Mouse (Mus musculus) CH12F3 (cell line): ENCODE data around the gene Aif1.

ENCODE experiments used
- in situ Hi-C: fragments of 300-500 bp; cut with MboI; formaldehyde crosslinking; loops from 2 replicates; pipeline ENCODE4 v1.14.3; 2020; ENCODE audit warnings: low sequenced_read_pairs

The Aif1 gene

DNA sequence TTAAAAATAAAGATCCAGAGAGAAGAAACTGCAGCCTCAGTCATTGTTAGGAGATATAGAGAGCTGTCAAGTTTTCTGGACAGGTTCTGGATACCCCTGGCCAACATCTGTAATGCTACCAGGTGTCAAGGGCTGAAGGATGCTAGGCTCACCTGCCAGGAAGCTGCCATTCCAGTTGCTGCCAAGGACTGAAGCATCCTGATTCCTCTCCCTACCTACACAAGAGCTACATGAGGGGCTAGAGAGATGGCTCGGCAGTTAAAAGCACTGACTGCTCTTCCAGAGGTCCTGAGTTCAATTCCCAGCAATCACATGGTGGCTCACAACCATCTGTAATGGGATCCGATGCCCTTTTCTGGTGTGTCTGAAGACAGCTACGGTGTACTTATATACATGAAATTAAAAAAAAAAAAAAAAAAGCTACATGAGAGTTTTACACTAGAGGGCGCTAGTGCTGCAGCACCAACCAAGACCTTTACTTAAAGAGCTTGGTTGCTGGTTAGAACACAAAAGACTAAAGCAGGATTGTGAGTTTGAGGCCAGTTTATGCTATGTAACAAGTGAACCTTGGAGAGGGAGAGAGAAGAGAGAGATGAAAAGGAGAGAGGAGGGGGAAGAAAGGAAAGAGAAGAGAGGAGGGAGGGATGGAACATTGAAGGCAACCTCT, 7.2 kb downstream of the Aif1 start:
- in situ Hi-C loops = loop anchor here (5.0 kb wide), 1 partner anchor 64 kb away; the partner anchor contains the start of gene Atp6v1g2

DNA sequence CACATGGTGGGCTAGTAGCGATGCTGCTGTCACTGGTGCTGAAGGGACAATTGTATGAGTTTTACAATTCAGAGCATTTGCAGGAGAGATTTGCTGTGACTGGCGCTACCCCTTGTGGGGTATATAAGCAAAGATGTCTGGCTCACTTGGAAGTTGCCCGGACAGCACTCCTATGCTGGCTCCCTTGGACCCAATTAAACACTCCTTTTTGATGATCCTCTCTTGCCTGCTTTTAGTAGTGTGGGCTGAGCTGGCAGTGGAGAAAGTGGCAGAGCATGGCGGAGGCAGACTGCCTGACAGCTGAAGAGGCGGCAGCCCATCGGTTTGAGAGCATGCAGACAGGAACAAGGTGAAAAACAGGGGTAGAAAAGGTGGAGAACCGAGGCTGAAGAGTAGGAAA, 8.1 kb downstream of the Aif1 start:
- in situ Hi-C loops = loop anchor here (5.0 kb wide), 1 partner anchor 65 kb away; the partner anchor contains the start of gene Atp6v1g2

DNA sequence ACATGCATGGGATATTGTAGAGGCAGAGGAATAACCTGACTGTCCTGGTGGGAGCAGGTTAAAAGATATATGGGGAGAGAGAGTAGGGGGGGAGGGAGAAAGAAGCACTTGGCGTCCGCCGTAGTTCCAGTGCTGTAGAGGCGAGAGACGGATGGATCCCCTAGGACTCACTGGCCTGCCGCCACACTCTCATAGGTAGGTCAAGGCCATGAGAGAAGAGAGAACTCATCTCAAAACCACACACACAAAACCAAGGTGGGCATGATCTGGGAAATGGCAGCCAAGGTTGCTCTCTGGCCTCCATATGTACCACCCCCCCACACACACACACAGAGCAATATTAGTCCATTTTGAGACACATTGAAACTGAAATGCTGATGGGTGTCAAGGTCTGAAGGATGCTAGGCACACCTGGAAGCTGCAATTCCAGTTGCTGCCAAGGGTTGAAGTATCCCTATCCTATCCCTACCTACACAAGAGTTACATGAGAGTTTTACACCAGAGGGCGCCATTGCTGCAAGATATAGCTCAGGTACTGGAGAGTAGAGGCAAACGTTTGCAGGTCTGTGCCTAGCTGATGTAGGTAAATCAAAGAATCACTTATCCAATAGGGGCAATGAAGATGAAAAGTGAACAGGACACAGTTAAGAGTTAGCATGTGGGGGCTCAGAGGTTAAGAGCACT, 9.4 kb downstream of the Aif1 start:
- in situ Hi-C loops = loop anchor here (5.0 kb wide), 1 partner anchor 66 kb away; the partner anchor contains the start of gene Atp6v1g2

DNA sequence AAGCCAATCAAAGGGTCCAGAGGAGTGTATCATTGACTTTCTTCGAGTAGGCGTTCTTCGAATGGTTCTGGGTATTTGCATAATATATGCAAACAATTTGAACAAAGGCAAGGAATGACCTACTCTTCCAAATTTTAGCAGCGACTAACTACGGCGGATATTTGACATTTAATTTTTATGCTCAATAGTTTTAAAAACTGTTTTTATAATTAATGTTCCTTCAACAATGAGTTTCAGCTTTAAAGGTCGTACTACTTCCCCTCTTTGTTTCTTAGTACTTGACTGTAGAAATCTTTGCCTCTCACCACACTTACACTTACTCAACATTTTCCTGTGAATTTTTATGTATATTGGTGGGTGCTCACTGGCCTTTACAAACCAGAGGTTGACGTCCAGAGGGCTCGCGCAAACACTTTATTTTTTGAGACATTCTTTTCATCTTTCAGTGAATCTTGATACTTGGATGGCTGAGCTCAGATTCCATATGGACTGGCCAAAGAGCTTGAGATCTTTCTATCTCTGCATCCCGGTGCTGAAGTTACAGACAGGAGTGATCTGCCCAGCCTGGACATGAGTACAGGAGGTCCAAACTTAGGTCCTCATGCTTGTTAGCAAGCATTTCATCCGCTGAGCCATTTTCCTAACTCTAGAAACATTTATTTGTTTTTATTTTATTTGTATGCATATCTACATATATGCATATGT, 10.3 kb downstream of the Aif1 start:
- in situ Hi-C loops = loop anchor here (5.0 kb wide), 1 partner anchor 67 kb away; the partner anchor contains the start of gene Atp6v1g2

DNA sequence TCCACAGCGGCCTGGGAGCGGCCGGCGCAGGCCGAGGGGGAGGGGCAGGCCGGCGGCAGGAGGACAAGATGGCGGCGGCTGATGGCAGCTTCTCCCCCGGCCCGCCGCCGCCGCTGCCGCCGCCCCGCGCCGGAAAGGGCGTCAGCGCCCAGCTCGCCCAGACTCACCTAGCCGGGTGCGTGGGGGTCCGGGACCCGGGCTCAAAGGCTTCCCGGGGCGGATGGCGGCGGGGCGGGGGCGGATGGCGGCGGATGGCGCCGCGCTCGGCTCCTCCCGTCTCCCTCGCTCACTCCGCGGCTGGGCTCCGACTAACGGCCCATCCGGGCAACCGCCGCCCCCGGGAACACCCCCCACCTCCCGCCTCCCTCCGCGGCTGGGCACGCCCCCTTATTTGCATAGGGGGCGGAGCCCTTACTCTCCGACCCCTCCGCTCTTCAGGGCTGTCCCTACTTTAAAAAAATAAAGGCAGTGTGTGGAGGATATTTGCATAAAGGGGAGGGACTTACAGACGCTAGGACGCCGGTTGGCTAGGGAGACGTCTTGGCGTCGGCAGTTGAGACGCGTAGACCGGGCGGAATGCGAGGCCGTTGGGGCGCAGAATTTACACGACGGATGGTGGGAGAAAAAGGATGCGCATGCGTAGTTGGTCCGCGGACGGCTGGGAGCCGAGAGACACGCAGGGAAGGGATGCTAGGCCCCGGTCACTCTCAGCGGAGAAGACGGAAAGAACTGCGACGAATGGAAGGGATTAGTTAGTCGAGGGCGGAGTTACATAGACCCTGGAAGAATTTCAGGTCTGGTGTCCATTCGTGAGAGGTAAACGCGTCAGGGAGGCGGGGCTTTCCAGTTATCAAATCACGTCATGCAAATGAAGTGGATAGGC, 11.1 kb downstream of the Aif1 start, which contains the start of gene Prrc2a:
TSS of gene Prrc2a (minus strand) at position 330 of the 883 bp plus-strand sequence.
- in situ Hi-C loops = loop anchor here (5.0 kb wide), 1 partner anchor 67 kb away; the partner anchor contains the start of gene Atp6v1g2

DNA sequence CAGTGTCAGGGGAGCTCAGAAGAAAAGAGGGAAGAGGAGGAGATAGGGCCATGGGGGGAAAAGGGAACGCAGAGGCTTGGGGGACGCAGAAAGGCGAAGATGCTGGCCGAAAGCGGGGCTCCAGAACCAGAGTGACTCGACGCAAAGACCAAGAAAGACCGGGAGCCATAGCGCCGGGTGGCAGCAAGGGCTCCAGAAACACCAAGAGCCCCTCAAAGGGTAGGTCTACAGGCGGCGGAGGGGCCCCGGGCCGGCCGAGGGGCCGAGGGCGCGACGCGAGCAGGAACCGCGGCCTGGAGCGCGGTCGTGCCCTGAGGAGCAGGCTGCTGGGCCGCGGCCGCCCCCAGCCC, 11.7 kb downstream of the Aif1 start:
- in situ Hi-C loops = no loop called here

DNA sequence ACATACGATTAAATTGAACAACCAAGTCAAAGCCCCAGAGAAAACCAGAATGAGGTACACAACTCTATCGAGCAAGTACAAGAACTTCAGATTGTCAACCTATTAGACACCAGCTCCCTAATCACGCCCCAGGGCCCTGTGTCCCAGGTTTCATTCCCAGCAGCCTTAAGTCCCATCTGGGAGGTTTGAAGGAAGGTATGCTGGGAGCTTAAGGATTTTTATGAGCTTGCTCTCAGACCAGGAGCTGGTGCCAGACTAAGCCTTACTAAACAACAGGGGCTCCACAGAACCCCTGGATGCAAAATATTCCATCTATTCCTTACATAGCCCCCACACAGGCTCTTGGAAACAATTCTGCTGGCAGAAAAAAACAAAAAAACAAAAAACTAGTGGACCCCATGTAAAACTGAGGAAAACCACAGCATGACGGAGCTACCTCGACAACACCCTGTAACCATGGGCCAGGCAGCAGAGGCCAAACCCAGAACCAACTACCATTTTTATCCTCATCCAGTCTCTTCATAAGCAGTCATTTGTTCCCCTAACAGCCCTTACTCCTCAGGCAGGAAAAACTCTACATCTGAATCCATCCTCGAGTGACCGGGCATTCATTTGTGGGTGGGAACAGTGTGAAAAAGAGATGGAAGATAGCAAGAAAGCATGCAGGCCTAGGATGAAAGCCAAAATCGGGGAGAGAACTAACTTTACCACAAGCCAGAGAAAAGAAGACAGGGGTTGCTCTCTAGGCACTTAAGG, 12.4 kb downstream of the Aif1 start:
- in situ Hi-C loops = no loop called here

DNA sequence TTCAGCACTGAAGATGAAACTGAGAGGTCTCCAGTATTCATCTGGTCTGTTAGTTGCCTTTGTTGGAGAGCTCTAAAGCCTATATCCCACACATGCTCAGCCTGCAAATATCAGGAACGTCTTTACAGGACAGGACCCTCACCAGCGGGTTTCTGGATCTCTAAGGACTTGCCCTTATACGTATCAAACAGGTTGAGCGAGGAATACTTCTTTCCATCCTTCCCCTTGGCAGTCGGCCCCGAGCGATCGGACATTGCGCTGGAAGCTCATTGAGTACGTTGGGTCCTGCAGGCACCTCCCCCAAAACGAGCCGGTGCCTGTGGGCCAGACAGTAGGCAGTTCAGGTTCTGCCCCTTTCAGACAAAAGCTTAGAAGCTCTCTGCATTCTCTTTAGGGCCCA, 13.1 kb downstream of the Aif1 start:
- in situ Hi-C loops = no loop called here

DNA sequence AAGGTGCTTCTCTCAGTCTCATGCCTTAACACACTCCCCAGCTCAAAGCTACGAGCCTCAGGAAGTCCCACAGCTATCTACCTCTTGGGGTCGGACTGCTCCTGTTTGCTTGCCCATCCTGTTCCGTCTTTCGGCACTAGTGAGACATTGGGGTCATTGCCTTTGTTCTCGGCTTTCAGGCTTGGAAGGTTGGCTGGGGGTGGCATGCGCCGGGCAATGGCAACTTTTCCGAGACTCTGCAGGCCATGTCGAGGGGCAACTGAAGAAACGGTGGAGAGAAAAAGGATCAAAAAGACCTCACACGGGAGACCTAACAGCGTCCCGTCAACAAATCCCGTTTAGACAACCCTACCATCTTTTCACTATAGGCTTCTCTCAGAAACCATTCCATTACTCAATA, 13.7 kb downstream of the Aif1 start:
- in situ Hi-C loops = no loop called here

DNA sequence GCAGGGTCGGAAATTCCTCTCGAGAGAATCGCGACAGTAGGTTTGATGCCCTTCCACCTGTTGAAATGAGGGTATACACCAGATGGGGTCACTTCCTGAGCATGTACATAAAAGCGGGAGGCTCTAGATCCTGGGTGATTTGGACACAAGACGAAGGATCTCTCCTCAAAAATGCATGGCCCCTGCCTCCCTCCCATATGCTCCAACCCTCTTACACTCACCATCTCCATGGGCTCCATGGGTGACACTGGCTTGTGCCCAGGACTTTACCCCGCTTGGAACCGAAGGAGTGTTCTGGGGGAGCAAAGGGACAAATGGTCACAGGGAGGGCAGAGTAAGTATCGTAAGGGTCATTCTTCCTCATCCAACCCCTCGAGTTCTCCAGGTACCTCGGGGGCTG, 14.4 kb downstream of the Aif1 start:
- in situ Hi-C loops = no loop called here

DNA sequence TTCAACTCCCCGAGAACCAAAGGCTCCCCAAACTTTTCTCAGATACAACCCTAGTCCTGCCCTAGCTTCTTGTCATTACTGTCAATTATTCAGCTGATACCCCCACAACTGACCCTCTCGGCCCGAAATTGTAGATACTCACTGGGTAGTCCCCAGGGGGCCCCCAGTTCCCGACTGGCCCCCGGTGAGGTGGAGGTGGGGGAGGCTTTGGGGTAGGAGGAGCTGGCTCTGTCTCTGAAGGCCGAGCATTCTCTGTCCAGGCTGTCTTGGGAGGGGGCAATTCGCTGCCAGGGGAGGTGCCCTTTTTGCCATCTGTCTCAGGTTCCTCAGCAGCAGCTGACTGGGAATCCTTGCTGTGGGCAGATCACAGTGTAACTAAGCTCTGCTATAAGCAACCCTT, 16.2 kb downstream of the Aif1 start:
- in situ Hi-C loops = no loop called here

DNA sequence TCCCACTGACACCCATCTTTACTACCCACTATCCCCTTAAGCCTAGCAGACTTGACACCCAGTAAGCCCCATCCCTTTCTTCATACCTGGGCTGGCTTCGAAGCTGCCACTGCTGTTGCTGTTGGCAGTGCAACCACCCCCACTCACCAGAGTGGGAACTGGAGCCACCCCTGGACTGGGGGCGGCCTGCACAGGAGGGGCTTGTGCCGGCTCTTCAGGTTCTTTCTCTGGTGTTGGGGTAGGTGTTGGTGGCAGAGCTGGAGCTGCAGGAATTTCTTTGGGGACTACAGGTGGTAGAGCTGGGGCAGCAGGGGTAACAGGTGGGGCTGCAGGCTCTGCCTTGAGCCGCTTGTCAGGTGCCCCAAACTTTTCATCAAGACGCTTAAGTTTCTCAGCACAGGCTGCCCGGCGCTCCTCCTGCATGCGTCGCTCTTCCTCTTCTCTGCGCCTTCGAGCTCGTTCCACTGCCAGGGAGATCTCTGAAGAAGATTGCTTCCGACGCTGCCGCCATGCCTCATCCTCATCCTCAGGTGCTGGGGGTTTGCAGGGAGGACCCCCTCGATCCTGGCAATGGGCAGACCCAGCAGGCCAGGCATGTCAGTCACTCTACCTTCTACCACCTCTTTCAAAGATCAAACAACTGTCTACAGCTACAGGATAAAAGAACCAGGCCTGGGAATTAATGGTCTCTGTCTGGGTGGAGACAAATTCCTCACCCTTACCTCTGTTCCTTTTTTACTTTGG, 16.8 kb downstream of the Aif1 start:
- in situ Hi-C loops = no loop called here

DNA sequence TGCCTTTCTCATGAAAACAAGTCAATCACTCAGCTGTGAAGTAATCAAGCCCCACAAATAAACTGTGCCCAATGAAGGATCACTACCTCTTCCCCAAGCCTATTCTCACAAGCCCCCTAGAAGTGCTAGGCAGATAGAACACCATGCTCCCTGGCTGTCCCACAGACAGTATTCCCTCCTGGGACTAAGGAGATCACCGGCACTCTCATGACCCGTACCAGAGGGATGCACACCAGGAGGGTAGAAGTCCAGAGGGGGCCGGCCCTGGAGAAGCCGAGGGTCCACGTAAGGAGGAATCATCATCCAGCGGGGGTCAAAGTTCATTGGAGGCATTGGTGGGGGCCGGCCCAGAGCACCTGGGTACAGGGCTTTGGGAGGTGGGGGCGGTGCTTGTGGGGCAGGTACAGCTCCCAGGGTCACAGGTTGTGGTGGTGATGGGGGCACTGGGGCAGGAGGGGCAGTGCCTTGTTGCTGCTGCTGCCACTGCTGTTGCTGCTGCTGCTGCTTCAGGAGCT, 18.1 kb downstream of the Aif1 start:
- in situ Hi-C loops = no loop called here

DNA sequence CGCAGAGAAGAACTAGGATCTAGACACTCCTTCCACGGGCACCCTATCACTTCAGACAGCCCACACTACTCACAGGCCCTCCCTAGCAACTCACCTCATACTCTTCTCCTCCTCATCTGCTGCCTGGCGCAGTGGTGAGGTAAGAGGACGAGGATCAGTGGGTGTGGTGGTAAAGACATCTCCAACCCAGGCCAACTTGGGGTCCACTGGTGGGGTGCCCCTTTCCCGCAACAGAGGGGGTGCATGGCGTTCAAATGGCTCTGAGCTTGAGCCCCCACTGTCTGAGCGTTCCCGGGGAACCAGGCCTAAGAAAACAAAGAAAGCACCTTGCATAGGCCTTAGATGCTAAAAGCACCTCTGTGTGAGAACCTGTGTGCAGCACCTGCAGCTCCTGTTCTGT, 18.6 kb downstream of the Aif1 start:
- in situ Hi-C loops = no loop called here

DNA sequence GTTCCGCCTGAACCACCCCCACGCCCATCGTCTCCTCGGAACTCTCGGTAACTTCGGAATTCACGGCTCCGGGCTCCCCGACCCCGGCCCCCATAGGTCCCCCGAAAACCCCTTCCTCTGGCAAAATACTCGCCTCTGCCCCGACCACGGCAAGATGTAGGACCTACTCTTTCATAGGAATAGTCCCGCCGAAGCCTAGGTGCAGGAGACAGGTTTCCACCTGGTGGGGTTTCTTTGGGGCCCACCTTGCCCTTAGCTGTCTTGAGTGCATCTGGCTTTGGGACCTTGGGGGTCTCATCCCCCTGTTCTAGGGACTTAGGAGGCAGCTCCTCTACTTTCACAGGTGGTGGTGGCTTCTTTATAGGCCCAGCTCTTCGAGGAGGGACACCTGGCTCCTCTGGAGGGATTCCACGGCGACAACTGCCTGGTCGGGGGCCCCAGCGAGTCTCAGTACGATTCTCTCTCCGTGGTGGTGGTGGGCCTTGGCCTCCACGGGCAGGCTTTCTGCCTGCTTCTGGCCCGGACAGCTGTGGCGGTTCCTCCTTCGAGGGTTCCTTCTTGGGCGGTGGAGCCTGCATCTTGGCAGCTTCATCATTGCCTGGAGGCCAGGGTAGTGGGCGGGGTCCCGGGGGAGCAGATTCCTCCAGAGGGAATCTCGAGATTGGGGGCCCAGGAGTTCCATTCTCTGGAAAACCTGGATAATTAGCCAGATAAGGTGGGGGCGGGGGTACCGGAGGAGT, 19.2 kb downstream of the Aif1 start:
- in situ Hi-C loops = no loop called here

DNA sequence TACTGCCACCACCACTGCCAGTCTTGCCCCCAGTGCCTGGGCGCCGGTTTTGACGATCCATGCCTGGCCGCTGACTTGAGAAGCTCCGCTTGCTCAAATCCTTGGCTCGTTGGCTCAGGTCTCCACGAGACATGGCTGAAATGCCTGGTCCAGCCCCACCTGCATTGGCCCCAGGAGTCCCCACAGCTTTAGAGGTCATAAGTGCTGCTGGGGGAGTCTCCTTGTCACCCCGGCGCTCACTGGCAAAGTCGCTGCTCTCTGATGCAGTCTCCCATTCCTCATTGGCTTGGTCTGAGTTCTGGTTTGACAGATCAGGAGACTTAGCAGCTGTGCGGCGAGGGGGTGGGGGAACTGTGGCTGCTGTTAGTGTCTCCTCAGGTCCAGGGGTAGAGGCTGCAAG, 20.4 kb downstream of the Aif1 start:
- in situ Hi-C loops = no loop called here

DNA sequence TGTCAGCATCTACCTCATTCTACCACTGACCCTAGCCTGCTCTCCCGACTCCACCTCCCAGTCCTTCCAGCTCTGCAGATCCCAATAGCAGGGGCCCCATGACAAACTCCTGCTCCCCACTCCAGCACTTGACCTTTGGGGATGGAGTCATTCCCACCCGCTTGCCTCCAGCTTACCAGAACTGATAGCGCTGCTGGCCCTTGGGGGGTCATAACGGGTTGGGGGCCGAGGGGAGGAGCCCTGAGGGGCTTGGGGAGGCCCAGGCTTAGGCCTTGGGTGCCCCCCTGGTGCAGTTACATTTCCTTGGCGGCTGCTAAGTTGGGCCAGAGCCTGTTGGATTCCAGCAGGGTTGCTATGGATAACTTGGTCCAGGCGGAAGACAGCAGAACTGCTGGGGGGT, 21.3 kb downstream of the Aif1 start:
- in situ Hi-C loops = no loop called here

DNA sequence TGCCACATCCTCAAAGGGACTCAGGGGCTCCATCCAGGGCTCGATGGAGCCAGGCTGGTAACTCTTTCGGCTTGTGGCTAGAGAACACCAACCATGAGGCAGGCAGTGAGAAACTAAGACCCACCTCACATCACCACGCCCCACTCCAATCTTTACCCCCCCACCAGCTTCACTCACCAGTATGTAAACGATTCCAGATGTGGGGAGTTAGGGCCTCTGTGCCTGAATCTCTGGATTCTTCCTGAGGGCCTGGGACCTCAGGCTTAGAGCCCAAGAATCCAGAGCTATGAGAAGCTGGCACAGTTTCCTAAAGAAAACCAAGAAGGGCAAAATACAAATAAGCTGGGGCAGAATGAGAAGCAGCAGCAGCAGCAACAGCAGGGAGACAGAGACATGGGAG, 21.9 kb downstream of the Aif1 start:
- in situ Hi-C loops = no loop called here

DNA sequence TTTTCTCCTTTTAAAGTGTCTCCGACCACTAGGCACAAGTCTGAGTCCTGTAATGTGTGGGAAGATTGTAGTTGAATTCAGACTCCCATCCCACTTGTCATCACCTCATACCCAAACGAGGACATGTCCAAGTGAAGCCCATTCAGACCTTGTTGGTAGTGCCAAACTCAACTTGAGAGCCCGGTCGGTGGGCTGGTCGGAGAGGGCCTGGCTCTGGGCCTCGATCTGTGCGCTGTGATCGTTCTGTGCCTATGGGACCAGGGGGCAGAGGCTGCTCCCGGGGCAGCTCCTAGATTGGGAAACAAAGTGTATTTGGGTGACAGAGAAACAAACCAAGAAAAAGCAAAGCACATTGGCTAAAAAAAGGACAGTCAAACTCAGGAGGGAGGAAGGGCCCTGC, 22.8 kb downstream of the Aif1 start:
- in situ Hi-C loops = no loop called here
